Mouse (Mus musculus) CD4-positive helper T cell, adult 2 months (primary cell): ENCODE measurements at regions not wholly inside any gene's neighbourhood (a gene's known extent, or its start where the extent isn't known, plus 50 kb on each side); places are given as distances from the start of the nearest gene placed in this dataset.

Source experiments
- DNase-seq: peaks from one replicate; pipeline ENCODE4 v3.0.0-alpha.2; 2012; ENCODE audit warnings: low read depth, missing footprints, low spot score

- peak; percentile 6 for DNase-seq
Observed at GRCm38 (mm10) chr8:27677143-27678106, 230.0 kb downstream of the Poteg start.

- peak; percentile 8 for DNase-seq
Observed at GRCm38 (mm10) chr8:27679164-27679563, 231.7 kb downstream of the Poteg start.

GRCm38 (mm10) chr8:27721988-27722387 is 274.5 kb downstream of the Poteg start:
- no peak for DNase-seq

- no peak for DNase-seq
Observed at GRCm38 (mm10) chr8:27770296-27770695, 322.8 kb downstream of the Poteg start.

GRCm38 (mm10) chr8:27770803-27771202 is 323.3 kb downstream of the Poteg start:
- DNase-seq = no peak

- no peak for DNase-seq
Observed at GRCm38 (mm10) chr8:27771250-27771649, 323.8 kb downstream of the Poteg start.

GRCm38 (mm10) chr8:27778982-27779381 is 331.5 kb downstream of the Poteg start:
- DNase-seq = no peak
